Mouse (Mus musculus) heart, embryonic 10.5 days (tissue): ENCODE data around the gene Zfp692. TPM values are rescaled to one million over a fixed set of nuclear protein-coding genes. Genes with fewer than 3 reads are reported as not detected.

Source experiments
- DNase-seq: peaks from one replicate; pipeline ENCODE4 v3.0.0-alpha.2; 2017; ENCODE audit warnings: low spot score
- H3K27ac ChIP-seq: fragments of 300-500 bp; sonication (generic); 2 replicates; pipeline ENCODE4 v1.5.1; 2016; ENCODE audit warnings: mild to moderate bottlenecking
- H3K27me3 ChIP-seq: fragments of 300-500 bp; sonication (generic); 2 replicates; pipeline ENCODE4 v1.6.1; 2016; ENCODE audit warnings: mild to moderate bottlenecking; ENCODE audit not compliant: poor library complexity, insufficient read depth, severe bottlenecking
- H3K36me3 ChIP-seq: fragments of 300-500 bp; sonication (generic); 2 replicates; pipeline ENCODE4 v1.6.1; 2016; ENCODE audit warnings: mild to moderate bottlenecking, moderate library complexity
- H3K4me1 ChIP-seq: fragments of 300-500 bp; sonication (generic); 2 replicates; pipeline ENCODE4 v1.6.1; 2016; ENCODE audit warnings: mild to moderate bottlenecking
- H3K4me3 ChIP-seq: fragments of 300-500 bp; sonication (generic); 2 replicates; pipeline ENCODE4 v1.5.1; 2016; ENCODE audit warnings: mild to moderate bottlenecking, moderate library complexity
- H3K9me3 ChIP-seq: fragments of 300-500 bp; sonication (generic); 2 replicates; pipeline ENCODE4 v1.6.1; 2016; ENCODE audit warnings: mild to moderate bottlenecking, moderate library complexity
- WGBS: fragments of 180-500 bp; shearing (Covaris S2); methylation state at CpG from one replicate; pipeline ENCODE4 v1.1.7; 2016; 5-methylcytosine and 5-hydroxymethylcytosine counted together
- polyA plus RNA-seq: library from polyadenylated mRNA; unstranded; fragments of >200 nt; fragmentation: Nextera tagmentation; extraction: Ambion mirVana; gene quantifications from 2 replicates; pipeline ENCODE4 v1.2.1, GENCODE M21; 2016

Zfp692 gene
- polyA plus RNA-seq, 1 experiment from 2014 or later = 19.2 TPM

DNA sequence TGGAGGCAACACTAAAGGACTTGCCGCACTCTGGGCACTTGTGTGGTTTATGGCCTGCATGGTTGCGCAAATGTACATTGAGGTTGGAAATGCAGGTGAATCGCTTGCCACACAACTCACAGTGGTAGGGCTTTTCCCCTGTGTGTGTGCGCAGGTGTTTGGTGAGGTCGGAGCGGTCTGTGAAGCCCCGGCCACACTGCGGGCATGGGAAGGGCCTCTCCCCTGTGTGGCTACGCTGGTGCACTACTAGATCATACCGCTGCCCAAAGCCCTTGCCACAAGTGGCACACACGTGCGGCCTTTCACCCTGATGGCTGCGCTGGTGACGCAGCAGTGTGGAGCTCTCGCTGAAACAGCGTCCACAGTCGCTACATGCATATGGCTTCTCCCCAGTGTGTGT lies 9.5 kb downstream of the Zfp692 start:
- peaks cover 67% of the 10 kb centered on the region for H3K36me3 ChIP-seq
- H3K9me3 ChIP-seq = no peaks in the 10 kb centered on the region
- peaks cover 3% of the 10 kb centered on the region; the same call in 1 of the 2 replicates for H3K4me1 ChIP-seq
- H3K4me3 ChIP-seq = no peak overlapping the region
- H3K27ac ChIP-seq = no peak overlapping the region
- H3K27me3 ChIP-seq = no peaks in the 10 kb centered on the region
- no peak for DNase-seq
- WGBS = 78% methylated on average over 17 of the region's 17 CpGs

DNA sequence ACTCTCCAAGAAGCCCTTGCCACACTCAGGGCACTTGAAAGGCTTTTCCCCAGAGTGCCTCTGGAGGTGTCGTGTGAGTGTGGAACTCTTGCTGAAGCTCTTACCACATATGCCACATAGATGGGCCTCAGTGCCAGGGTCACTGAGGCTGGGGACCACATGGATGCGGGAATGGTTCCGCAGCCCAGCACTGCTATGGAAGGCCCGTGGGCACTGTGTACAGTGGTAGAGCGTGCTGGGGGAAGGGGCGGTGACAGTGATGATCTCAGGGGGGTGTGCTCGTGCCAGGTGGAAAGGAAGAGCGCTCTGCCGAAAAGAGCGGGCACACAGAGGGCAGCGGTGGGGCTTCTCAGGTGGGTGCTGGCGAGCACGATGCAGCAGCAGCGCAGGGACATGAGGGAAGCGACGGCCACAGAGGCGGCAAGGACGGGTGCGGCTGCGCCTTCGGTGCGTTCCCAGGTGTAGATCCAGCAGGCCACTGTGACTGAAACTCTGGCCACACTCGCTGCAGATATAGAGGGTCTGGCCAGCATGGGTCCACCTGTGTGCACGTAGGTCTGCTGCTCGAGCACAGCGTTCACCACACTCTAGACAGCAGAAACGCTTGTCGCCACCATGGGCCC lies 10.0 kb downstream of the Zfp692 start:
- WGBS = 61% methylated on average over 28 of the region's 28 CpGs
- no peak for DNase-seq
- Histone ChIP-seq H3K27me3 (no peaks in the 10 kb centered on the region), H3K9me3 (no peaks in the 10 kb centered on the region), H3K4me1 (peaks cover 7% of the 10 kb centered on the region; the same call in 1 of the 2 replicates), H3K4me3 (no peak overlapping the region), H3K27ac (no peak overlapping the region), H3K36me3 (peaks cover 61% of the 10 kb centered on the region)

DNA sequence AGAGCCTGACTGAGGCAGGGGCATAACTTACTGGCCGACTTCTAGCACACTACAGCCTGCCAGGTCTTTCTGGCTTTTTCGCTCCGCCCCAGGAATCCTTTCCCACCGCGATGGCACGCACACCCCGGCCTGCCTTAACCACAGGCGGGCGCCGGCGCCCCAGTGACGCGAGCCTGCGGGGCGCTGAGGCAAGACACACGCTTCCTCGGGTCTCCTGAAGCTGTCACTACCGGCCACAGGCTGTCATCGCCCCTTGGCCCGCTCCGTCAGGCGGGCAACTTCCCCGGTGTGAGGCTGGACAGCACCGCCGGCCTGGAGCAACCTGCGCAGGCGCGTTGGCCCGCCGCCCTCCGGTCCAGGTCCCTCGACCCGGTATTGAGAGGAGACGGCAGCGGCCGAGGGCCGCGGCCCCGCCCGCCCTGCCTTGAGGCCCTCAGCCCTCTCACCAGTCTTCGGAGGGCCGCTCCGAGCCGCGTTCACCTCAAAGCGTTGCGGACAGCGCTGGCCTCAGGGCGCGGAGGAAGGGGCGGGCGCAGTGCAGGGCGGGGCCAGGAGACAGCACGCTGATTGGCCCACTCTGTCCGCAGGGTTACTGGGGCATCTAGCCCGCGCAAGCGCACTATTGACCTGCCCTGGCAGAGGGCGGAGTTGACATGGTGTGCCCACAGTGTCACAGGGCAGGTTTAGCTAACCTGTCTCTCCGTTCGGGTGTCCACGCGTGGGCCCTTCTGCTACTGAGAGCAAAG lies 16.1 kb downstream of the Zfp692 start:
- Histone ChIP-seq H3K9me3 (no peaks in the 10 kb centered on the region), H3K4me3 (peak overlapping the region; percentile 85), H3K27ac (peak overlapping the region; percentile 96), H3K36me3 (peaks cover 42% of the 10 kb centered on the region), H3K27me3 (no peaks in the 10 kb centered on the region), H3K4me1 (peaks cover 18% of the 10 kb centered on the region)
- under 1% methylated on average over 63 of the region's 63 CpGs for WGBS
- DNase-seq = peak; percentile 99

DNA sequence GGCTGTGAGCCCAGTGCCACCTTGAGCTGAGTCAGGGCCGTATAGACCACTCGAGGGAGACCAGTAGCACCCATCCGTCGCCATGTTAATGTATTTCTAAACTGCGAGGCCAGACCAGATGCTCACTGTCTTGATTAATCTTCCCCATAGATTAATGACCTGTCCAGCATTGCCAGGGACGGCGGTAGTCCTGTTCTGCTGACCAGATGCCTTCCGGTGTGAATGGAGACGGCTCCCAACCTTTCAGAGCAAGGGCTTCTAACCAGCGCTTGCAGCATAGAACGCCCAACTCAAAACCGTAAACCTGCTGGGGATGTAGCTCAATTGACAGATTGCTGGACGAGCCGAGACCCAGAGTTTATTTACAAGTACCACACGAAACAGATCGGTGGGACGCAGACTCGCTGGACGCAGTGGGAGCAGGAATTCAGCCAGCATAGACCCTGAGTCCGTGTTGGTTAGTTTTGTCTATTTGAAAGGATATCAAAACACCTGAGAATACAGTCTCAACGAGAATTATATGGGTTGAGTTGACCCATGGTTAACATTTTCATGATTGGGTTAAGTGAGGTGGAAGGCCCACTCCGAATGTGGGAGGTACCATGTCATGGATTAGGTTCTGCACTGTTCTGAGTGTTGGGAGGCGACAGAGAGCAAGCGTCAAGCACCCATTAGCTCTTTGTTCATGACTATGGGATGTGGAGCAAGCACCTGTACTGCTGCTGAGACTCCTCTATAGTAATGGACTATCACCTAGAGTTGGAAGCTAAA lies 16.9 kb downstream of the Zfp692 start:
- peaks cover 18% of the 10 kb centered on the region for H3K4me1 ChIP-seq
- H3K9me3 ChIP-seq = no peaks in the 10 kb centered on the region
- peak overlapping the region; percentile 96 for H3K27ac ChIP-seq
- H3K27me3 ChIP-seq = no peaks in the 10 kb centered on the region
- 12% methylated on average over 24 of the region's 24 CpGs for WGBS
- H3K4me3 ChIP-seq = peak overlapping the region; percentile 85
- no peak for DNase-seq
- peaks cover 35% of the 10 kb centered on the region for H3K36me3 ChIP-seq

DNA sequence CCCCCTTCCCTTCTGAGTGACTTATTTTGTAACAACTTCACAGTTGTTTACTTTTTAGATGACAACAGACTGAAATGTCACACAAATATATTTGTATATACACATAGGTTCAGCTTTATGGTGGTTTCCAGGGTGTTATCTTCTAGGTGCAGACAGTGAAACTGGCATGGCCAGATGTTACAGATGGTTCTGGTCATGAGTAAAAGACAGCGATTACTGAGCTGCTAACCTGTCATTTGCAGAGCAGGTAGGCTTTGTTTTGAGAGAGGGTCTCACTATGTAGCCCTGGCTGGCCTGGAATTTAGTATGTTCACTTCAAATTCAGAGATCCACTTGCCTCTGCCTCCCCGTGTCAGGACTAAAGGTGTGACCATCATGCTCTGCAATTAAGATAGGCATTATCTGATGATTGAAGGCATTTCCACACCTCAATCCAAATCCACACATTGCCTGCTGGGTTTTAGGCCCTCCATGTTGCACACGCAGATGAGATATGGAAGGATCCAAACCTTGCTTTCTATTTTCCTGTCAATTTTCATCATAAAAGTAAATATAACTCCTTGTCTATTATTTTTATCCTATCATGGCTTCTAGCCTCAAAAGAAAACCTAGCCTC lies 17.9 kb downstream of the Zfp692 start:
- WGBS = 75% methylated on average over 3 of the region's 3 CpGs
- no peak overlapping the region for H3K4me3 ChIP-seq
- peaks cover 27% of the 10 kb centered on the region for H3K4me1 ChIP-seq
- no peaks in the 10 kb centered on the region for H3K27me3 ChIP-seq
- H3K36me3 ChIP-seq = peaks cover 25% of the 10 kb centered on the region
- no peak overlapping the region for H3K27ac ChIP-seq
- H3K9me3 ChIP-seq = no peaks in the 10 kb centered on the region
- DNase-seq = no peak

DNA sequence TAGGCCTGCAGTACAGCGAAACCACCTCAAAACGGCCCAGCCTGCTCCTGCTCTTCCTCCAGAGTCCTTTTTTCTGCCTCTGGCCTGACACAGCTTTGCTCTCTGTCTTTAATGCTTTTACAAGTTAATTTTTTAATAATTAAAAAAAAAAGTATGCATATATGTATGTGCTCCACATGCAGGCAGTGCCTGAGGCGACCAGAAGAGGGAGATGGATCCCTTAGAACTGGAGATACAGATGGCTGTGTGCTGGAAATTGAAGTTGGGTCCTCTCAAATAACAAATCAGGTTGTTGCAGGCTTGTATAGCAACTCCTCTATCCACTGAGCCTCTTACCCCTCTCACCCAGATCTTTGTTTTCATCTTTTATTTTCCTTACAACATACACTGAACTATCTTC lies 19.9 kb downstream of the Zfp692 start:
- DNase-seq = no peak
- WGBS = 90% methylated on average over 3 of the region's 3 CpGs
- H3K9me3 ChIP-seq = no peaks in the 10 kb centered on the region
- no peak overlapping the region for H3K27ac ChIP-seq
- peaks cover 33% of the 10 kb centered on the region for H3K4me1 ChIP-seq
- H3K36me3 ChIP-seq = peaks cover 21% of the 10 kb centered on the region
- H3K4me3 ChIP-seq = no peak overlapping the region
- no peaks in the 10 kb centered on the region for H3K27me3 ChIP-seq

DNA sequence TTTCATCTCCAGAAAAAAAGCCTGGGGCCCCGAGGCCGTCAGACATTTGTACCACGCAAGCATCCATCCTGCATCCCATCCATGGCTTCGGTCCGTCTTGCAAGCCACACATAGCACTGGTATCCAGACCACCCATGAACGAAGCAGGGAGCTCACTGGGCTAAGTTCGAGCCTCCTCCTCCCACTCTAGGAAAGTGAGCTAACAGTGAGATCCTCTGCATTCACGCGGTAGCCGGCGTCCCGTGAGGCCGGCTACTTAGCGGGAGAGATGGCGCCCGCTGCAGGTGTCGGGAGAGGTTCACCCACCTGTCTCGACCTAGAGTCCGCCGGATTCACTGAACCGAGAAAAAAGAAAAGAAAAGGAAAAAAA lies 23.0 kb downstream of the Zfp692 start:
- DNase-seq = no peak
- peak overlapping the region; percentile 94 for H3K27ac ChIP-seq
- WGBS = under 1% methylated on average over 21 of the region's 21 CpGs
- H3K4me3 ChIP-seq = peak overlapping the region; percentile 91
- H3K27me3 ChIP-seq = no peaks in the 10 kb centered on the region
- peaks cover 36% of the 10 kb centered on the region for H3K4me1 ChIP-seq
- peaks cover 40% of the 10 kb centered on the region for H3K36me3 ChIP-seq
- H3K9me3 ChIP-seq = no peaks in the 10 kb centered on the region

DNA sequence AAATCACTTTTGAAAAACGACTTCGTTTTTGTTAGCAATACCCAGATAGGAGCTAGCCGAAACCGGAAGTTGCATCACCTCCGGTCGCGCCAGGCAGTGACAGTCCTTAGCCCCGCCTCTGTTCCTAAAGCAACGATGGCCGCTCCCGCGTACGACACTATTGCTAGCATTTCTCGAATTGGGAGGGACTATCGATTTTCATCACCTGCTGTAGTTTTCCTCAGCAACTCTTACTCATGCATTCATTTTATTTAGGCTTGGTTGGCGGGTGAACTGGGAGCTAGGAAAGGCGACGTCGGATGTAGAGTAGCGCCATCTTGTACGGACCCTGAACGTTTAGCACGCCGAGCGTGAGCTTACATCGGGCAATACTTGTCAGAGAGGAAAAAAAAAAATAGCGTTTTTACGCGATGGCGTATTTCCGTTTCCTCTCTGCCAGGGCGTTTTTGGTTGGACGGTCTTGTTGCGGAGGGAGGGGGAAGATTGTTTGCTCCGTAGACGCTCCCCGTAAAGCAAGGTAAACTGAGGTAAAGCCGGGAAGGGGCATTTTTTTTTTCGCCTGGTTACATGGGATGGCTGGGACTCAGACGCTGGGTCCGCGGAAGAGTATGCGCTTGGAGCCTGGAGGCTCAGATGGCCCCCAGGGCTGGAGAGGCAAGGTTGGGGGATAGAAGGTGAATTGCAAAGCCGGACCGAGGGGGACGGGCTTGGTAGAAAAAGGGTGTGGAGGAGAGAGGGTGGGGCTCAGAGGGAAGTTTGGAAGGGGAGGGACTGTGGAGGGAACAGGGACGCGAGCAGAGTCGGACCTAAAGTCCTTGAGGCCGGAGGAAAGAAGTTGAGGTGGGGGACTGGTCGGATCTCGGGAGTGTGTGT lies 23.6 kb downstream of the Zfp692 start, which contains the start of the genes Zfp672 and Sh3bp5l:
Gene Zfp672 (minus strand): TSS at position 64 of the 873 bp plus-strand sequence.
Gene Sh3bp5l (plus strand): TSS at position 449 of the 873 bp plus-strand sequence.
- Histone ChIP-seq H3K36me3 (peaks cover 41% of the 10 kb centered on the region), H3K4me3 (peak within 1 kb of the TSS; percentile 91), H3K9me3 (no peaks in the 10 kb centered on the region), H3K4me1 (peaks cover 37% of the 10 kb centered on the region), H3K27ac (peak within 1 kb of the TSS; percentile 94), H3K27me3 (no peaks in the 10 kb centered on the region)
- peak; percentile 97 for DNase-seq
- WGBS = under 1% methylated on average over 52 of the region's 52 CpGs

DNA sequence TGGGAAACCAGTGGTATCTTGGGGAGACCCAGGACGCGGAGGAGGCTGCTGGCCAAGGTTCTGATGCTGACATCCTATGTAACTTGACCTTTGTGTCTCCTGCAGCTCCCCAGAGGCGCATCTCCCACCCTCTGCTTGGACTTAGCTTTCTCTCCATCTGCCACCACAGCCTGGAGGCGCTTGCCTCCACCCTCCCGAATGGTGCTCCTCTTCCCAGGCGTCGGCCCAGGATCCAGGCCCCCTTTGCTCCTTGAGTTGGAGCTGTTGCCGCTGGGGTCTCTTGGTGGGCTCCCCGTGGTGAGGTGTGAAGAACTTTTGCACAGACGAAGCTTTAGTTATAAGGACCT lies 24.3 kb downstream of the Zfp692 start:
- Histone ChIP-seq H3K9me3 (no peaks in the 10 kb centered on the region), H3K27ac (peak overlapping the region; percentile 94)
- DNase-seq = no peak

DNA sequence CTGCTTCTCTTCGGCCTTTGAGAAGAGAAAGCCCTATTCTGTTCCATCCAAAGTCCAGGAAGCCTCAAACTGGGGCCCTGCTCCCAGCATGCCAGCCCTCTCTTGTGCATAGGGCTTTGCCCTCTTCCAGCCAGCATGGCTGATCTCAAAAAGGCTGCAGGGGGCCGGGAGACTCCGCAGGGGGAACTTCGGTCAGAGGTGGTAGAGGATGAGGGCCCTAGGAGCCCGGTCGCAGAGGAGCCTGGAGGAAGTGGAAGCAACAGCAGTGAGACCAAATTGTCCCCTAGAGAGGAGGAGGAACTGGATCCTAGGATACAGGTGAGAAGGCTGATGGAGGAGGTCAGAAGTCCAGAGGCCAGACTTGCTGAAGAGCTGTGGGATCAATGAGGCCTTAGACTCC lies 24.7 kb downstream of the Zfp692 start:
- Histone ChIP-seq H3K36me3 (peaks cover 46% of the 10 kb centered on the region), H3K9me3 (no peaks in the 10 kb centered on the region), H3K27ac (peak overlapping the region; percentile 94; the same call in 1 of the 2 replicates), H3K4me3 (peak overlapping the region; percentile 91), H3K4me1 (peaks cover 37% of the 10 kb centered on the region), H3K27me3 (no peaks in the 10 kb centered on the region)
- no peak for DNase-seq
- 87% methylated on average over 6 of the region's 6 CpGs for WGBS

More for the DNA sequence above, 24.3 kb downstream of the Zfp692 start:
- Histone ChIP-seq H3K4me3 (peak overlapping the region; percentile 91), H3K27me3 (no peaks in the 10 kb centered on the region), H3K36me3 (peaks cover 45% of the 10 kb centered on the region), H3K4me1 (peaks cover 37% of the 10 kb centered on the region)
- 14% methylated on average over 10 of the region's 10 CpGs for WGBS

DNA sequence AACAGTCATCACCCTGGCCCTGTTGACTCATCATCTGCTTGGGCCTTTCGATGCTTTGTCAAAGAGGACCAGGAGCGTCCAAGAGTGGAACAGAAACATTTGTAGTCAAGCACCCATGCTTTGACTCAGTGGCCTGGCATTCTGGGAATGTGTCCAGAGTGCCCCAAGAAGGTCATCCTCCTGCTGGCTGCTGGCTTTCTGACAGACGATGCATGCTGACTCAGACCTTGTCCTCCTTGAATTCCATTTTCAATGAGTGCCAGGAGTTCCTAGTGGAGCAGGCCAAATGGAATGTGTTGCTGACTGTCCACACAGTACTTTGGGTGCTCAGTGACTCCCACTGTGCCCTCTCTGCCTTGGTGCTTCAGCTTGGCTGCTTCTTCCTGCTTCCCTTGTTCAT lies 27.9 kb downstream of the Zfp692 start:
- peaks cover 59% of the 10 kb centered on the region for H3K36me3 ChIP-seq
- H3K4me1 ChIP-seq = peaks cover 29% of the 10 kb centered on the region
- peak overlapping the region; percentile 16; the same call in 1 of the 2 replicates for H3K27ac ChIP-seq
- no peaks in the 10 kb centered on the region for H3K27me3 ChIP-seq
- WGBS = 49% methylated on average over 3 of the region's 3 CpGs
- no peaks in the 10 kb centered on the region for H3K9me3 ChIP-seq
- H3K4me3 ChIP-seq = no peak overlapping the region
- no peak for DNase-seq

DNA sequence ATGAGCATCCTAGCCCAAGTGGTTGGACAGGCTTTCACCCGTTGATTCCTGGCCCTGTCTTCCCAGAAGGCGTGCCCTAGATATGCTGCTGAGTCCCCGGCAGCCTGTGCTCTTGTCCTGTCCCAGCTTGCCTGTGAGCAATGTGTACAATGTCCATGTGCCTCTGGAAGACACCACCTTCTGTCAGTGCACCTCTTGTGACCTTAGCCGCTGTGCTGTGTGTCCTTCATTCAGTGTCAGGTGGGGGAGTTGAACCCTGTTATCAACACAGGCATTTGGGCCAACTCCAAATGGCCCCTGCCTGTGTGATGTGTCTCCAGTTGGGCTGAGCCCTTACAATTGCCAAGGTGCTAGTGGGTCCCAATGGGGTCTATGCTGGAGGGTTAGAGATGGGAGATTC lies 39.9 kb downstream of the Zfp692 start:
- DNase-seq = no peak
- Histone ChIP-seq H3K27ac (no peak overlapping the region), H3K4me1 (no peaks in the 10 kb centered on the region), H3K4me3 (no peak overlapping the region), H3K27me3 (no peaks in the 10 kb centered on the region), H3K9me3 (no peaks in the 10 kb centered on the region), H3K36me3 (peaks cover 49% of the 10 kb centered on the region)
- 88% methylated on average over 4 of the region's 4 CpGs for WGBS
